Mouse (Mus musculus) liver, postnatal 0 days (tissue): Measurements from ENCODE around the gene Afap1l2. TPM values are rescaled to one million over a fixed set of nuclear protein-coding genes. Genes with fewer than 3 reads are reported as not detected.

Experiments
- ATAC-seq: fragments of 200-750 bp; cut with Nextera tagmentation; 2 replicates; pipeline ENCODE4 v1.8.0; 2017; ENCODE audit warnings: mild to moderate bottlenecking, moderate library complexity
- DNase-seq: peaks from one replicate; pipeline ENCODE4 v3.0.0-alpha.2; 2016
- H3K27ac ChIP-seq: fragments of 300-500 bp; sonication (generic); 2 replicates; pipeline ENCODE4 v1.5.1; 2014; ENCODE audit warnings: antibody characterized with exemption, moderate library complexity, mild to moderate bottlenecking, low read depth
- H3K27me3 ChIP-seq: fragments of 300-500 bp; sonication (generic); 2 replicates; pipeline ENCODE4 v1.6.1; 2014; ENCODE audit warnings: low read length, control low read depth, mixed read lengths; ENCODE audit not compliant: insufficient read depth
- H3K36me3 ChIP-seq: fragments of 300-500 bp; sonication (generic); replicated peaks from 2 replicates; pipeline ENCODE4 v1.6.1; 2014; ENCODE audit warnings: mild to moderate bottlenecking, control low read depth, low read length, moderate library complexity, mixed read lengths; ENCODE audit not compliant: insufficient read depth
- H3K4me1 ChIP-seq: fragments of 300-500 bp; sonication (generic); 2 replicates; pipeline ENCODE4 v1.6.1; 2014; ENCODE audit warnings: antibody characterized with exemption, mild to moderate bottlenecking, control low read depth; ENCODE audit not compliant: insufficient read depth
- H3K4me2 ChIP-seq: fragments of 300-500 bp; sonication (generic); 2 replicates; pipeline ENCODE4 v1.6.1; 2014; ENCODE audit warnings: low read depth, mild to moderate bottlenecking, low read length, moderate library complexity, mixed read lengths
- H3K4me3 ChIP-seq: fragments of 300-500 bp; sonication (generic); 2 replicates; pipeline ENCODE4 v1.5.1; 2014; ENCODE audit warnings: low read depth, low read length
- H3K9ac ChIP-seq: fragments of 300-500 bp; sonication (generic); replicated peaks from 2 replicates; pipeline ENCODE4 v1.6.1; 2014; ENCODE audit warnings: mild to moderate bottlenecking, moderate library complexity
- H3K9me3 ChIP-seq: fragments of 300-500 bp; sonication (generic); 2 replicates; pipeline ENCODE4 v1.6.1; 2016; ENCODE audit warnings: mild to moderate bottlenecking, control low read depth, low read length, mixed read lengths
- CTCF ChIP-seq: sonication (generic); IDR thresholded peaks from 2 replicates; pipeline ENCODE4 v1.5.1; 2016; ENCODE audit warnings: antibody characterized with exemption, low read depth
- EP300 ChIP-seq: IDR thresholded peaks from 2 replicates; pipeline ENCODE4 v1.6.1; 2016; ENCODE audit warnings: antibody characterized with exemption, low read depth, mild to moderate bottlenecking
- WGBS: fragments of 180-500 bp; shearing (Covaris S2); extraction: QIAGEN DNeasy Blood & Tissue Kit; methylation state at CpG from one replicate; pipeline ENCODE4 v1.1.7; 2014; ENCODE audit not compliant: insufficient replicate concordance; 5-methylcytosine and 5-hydroxymethylcytosine counted together
- polyA plus RNA-seq: library from polyadenylated mRNA; unstranded; fragments of >200 nt; fragmentation: Nextera tagmentation; extraction: Ambion mirVana; gene quantifications from 2 replicates; pipeline ENCODE4 v1.2.1, GENCODE M21; 2015

The Afap1l2 gene
- polyA plus RNA-seq, 1 experiment from 2014 or later = 1.1 TPM

DNA sequence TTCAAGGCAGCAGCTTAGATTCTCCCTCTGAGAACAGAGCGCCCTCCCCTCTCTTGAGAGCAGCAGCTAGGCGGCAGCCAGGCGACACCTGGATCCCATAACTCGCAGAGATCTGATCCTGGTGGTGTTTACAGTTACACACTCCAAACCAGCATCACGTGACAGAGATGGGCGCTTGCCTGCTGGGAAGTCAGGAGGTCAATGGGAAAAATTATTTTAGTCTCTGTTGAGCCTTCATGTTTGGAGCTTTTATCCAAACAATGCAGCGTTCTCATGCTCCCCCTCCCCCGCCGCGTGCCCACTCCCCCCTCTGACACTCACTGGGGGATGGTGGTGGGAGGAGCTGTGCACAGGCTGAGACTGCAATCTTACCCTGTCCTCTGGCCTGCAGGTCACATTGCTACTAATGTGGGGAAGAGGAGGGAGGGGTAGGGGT, 10.8 kb downstream of the Afap1l2 start:
- Histone ChIP-seq H3K36me3 (no peaks in the 10 kb centered on the region), H3K27ac (no peak overlapping the region), H3K27me3 (no peaks in the 10 kb centered on the region), H3K4me3 (no peak overlapping the region), H3K9me3 (no peaks in the 10 kb centered on the region), H3K4me1 (peaks cover 5% of the 10 kb centered on the region; the same call in 1 of the 2 replicates), H3K9ac (no peak overlapping the region), H3K4me2 (peak overlapping the region; percentile 22; the same call in 1 of the 2 replicates)
- ATAC-seq = 0 out of 2 replicates have a peak, but pooled peaks have one; percentile 36
- TF ChIP-seq CTCF (no peak), EP300 (no peak)
- WGBS = 11% methylated on average over 10 of the region's 10 CpGs
- peak; percentile 20 for DNase-seq

DNA sequence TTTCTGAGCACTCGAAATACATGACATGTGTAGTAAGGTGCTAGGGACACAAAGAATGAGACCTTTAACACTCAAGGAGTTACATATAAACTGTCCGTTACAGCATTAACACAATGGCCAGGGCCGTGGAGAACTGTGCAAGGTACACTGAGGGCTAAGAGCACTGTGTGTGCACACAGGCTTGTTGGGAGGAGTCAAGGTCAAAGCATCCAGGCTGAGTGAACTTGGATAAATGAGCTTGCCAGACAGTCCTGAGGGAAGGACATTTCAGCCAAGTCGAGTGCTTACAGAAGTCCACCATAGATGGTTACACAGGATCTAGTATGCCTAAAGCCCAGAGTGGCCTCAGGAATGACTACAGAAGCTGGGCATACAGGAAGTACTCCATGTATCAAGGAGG, 12.6 kb downstream of the Afap1l2 start:
- Histone ChIP-seq H3K9ac (no peak overlapping the region), H3K27ac (no peak overlapping the region), H3K27me3 (no peaks in the 10 kb centered on the region), H3K4me2 (no peak overlapping the region), H3K36me3 (no peaks in the 10 kb centered on the region), H3K4me1 (peaks cover 5% of the 10 kb centered on the region; the same call in 1 of the 2 replicates), H3K9me3 (no peaks in the 10 kb centered on the region), H3K4me3 (no peak overlapping the region)
- ATAC-seq (no peak), DNase-seq (no peak)
- TF ChIP-seq CTCF (no peak), EP300 (no peak)
- 64% methylated on average over 4 of the region's 4 CpGs for WGBS

- H3K27ac ChIP-seq = no peak overlapping the region
- H3K4me2 ChIP-seq = no peak overlapping the region
- H3K27me3 ChIP-seq = no peaks in the 10 kb centered on the region
- no peak overlapping the region; the same call in 1 of the 2 replicates for H3K9ac ChIP-seq
- ATAC-seq = no peak
- H3K4me3 ChIP-seq = no peak overlapping the region
- no peaks in the 10 kb centered on the region for H3K9me3 ChIP-seq
- no peaks in the 10 kb centered on the region for H3K36me3 ChIP-seq
- 76% methylated on average over 4 of the region's 4 CpGs for WGBS
- no peak for DNase-seq
- H3K4me1 ChIP-seq = peaks cover 5% of the 10 kb centered on the region; the same call in 1 of the 2 replicates
- no peak for TF ChIP-seq CTCF
- TF ChIP-seq EP300 = no peak
Observed at GRCm38 (mm10) chr19:56994653-56995052, 13.4 kb downstream of the Afap1l2 start.

GRCm38 (mm10) chr19:56993763-56994162, 14.3 kb downstream of the Afap1l2 start:
- H3K27me3 ChIP-seq = no peaks in the 10 kb centered on the region
- DNase-seq = no peak
- H3K9me3 ChIP-seq = no peaks in the 10 kb centered on the region
- no peak overlapping the region for H3K4me2 ChIP-seq
- peaks cover 5% of the 10 kb centered on the region; the same call in 1 of the 2 replicates for H3K4me1 ChIP-seq
- H3K36me3 ChIP-seq = no peaks in the 10 kb centered on the region
- no peak for TF ChIP-seq CTCF
- no peak overlapping the region for H3K27ac ChIP-seq
- no peak for ATAC-seq
- 66% methylated on average over 4 of the region's 4 CpGs for WGBS
- H3K9ac ChIP-seq = no peak overlapping the region
- no peak overlapping the region for H3K4me3 ChIP-seq

GRCm38 (mm10) chr19:56992978-56993545, 15.0 kb downstream of the Afap1l2 start:
- H3K27ac ChIP-seq = no peak overlapping the region
- DNase-seq (no peak), ATAC-seq (no peak)
- H3K36me3 ChIP-seq = no peaks in the 10 kb centered on the region
- no peak for TF ChIP-seq CTCF
- TF ChIP-seq EP300 = no peak
- H3K9ac ChIP-seq = no peak overlapping the region
- no peak overlapping the region for H3K4me2 ChIP-seq
- H3K4me3 ChIP-seq = no peak overlapping the region
- H3K4me1 ChIP-seq = peaks cover 5% of the 10 kb centered on the region; the same call in 1 of the 2 replicates
- 53% methylated on average over 8 of the region's 8 CpGs for WGBS
- no peaks in the 10 kb centered on the region for H3K9me3 ChIP-seq
- no peaks in the 10 kb centered on the region for H3K27me3 ChIP-seq

DNA sequence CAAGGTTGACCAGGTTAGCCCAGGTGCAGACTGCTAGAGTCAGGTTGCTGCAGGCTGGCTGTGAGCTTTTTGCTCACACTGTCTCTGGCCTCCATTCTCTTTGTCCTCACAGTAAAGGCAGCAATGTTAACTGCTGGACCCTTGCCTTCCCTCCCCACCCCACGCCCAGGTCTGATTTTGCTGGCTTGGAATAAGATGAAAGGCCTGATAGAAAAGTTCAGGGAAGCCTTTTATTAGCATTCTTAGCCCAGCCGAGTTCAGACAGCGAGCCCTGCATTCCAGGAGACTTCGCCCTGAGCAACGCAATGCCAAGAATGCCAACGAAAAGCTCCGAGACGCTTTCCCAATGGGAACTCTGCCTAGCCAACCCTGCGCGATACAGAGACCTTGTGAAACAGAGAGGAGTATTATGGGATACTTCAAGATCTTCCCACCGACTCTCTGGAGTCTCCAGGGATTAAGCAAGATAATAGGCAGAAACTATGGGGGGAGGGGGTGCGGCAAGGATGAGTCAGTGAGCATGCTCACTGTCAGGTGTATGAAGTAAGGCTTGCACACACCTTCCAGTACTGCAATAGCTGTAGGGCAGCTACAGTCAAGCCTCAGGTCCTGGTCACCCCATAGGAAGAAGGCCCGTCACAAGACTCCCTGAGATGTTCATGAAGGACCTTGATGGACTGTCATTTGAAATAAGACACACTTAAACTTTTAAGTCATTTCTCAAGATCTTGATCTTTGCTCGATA, 17.5 kb downstream of the Afap1l2 start:
- Histone ChIP-seq H3K36me3 (no peaks in the 10 kb centered on the region), H3K4me2 (no peak overlapping the region), H3K4me1 (no peaks in the 10 kb centered on the region), H3K9ac (no peak overlapping the region), H3K4me3 (no peak overlapping the region), H3K9me3 (no peaks in the 10 kb centered on the region), H3K27me3 (no peaks in the 10 kb centered on the region), H3K27ac (no peak overlapping the region)
- TF ChIP-seq CTCF = no peak
- TF ChIP-seq EP300 = no peak
- DNase-seq (no peak), ATAC-seq (no peak)
- 66% methylated on average over 14 of the region's 14 CpGs for WGBS
